Mouse (Mus musculus) cerebellum, adult 8-10 months (tissue): ENCODE results near the gene Slain2.
"Not testable (repeated sequence)": the region's sequence is repeated elsewhere in the genome, so short reads cannot be mapped to it uniquely, and the experiment has no call there.

ENCODE experiments used
- DNase-seq: peaks from one replicate; pipeline ENCODE4 v3.0.0; 2022

Slain2 gene

GRCm38 (mm10) chr5:72902312-72902711 is 11.8 kb upstream of the Slain2 start:
- DNase-seq: no peak

GRCm38 (mm10) chr5:72902876-72903516 is 11.1 kb upstream of the Slain2 start:
- DNase-seq: no peak

- DNase-seq: no peak
These were observed 9.0 kb upstream of the Slain2 start for GRCm38 (mm10) chr5:72904903-72905790.

- DNase-seq: no peak
These were observed 6.7 kb upstream of the Slain2 start for GRCm38 (mm10) chr5:72907402-72907801.

GRCm38 (mm10) chr5:72908324-72908936 is 5.7 kb upstream of the Slain2 start:
- no peak for DNase-seq

- no peak for DNase-seq
These were observed 4.7 kb upstream of the Slain2 start for GRCm38 (mm10) chr5:72909363-72909762.

- DNase-seq: no peak
These were observed 3.7 kb upstream of the Slain2 start for GRCm38 (mm10) chr5:72910373-72910772.

GRCm38 (mm10) chr5:72911284-72911683 is 2.8 kb upstream of the Slain2 start:
- no peak for DNase-seq

GRCm38 (mm10) chr5:72914633-72915561 is 793 bp downstream of the Slain2 start:
- DNase-seq: no peak

- DNase-seq: no peak
These were observed 1.9 kb downstream of the Slain2 start for GRCm38 (mm10) chr5:72916048-72916447.

- no peak for DNase-seq
These were observed 2.7 kb downstream of the Slain2 start for GRCm38 (mm10) chr5:72916851-72917250.

GRCm38 (mm10) chr5:72920416-72920815 is 6.3 kb downstream of the Slain2 start:
- no peak for DNase-seq

GRCm38 (mm10) chr5:72921171-72921570 is 7.1 kb downstream of the Slain2 start:
- DNase-seq: no peak

- DNase-seq: no peak
These were observed 8.7 kb downstream of the Slain2 start for GRCm38 (mm10) chr5:72922796-72923195.

- DNase-seq: no peak
These were observed 13.0 kb downstream of the Slain2 start for GRCm38 (mm10) chr5:72927074-72927473.

- no peak for DNase-seq
These were observed 19.0 kb downstream of the Slain2 start for GRCm38 (mm10) chr5:72933026-72933675.

- not testable (repeated sequence) for DNase-seq
These were observed 24.3 kb downstream of the Slain2 start for GRCm38 (mm10) chr5:72938421-72938820.

- no peak for DNase-seq
These were observed 25.2 kb downstream of the Slain2 start for GRCm38 (mm10) chr5:72939311-72939710.

- no peak for DNase-seq
These were observed 26.9 kb downstream of the Slain2 start for GRCm38 (mm10) chr5:72940906-72941432.

- no peak for DNase-seq
These were observed 34.0 kb downstream of the Slain2 start for GRCm38 (mm10) chr5:72948136-72948535.

GRCm38 (mm10) chr5:72950252-72950651 is 36.1 kb downstream of the Slain2 start:
- no peak for DNase-seq
